Mouse (Mus musculus) activated CD4-positive, CD25-positive, alpha-beta regulatory T cell, adult 4 months (primary cell): ENCODE results near the gene Dlx4. TPM values are rescaled to one million over a fixed set of nuclear protein-coding genes. Genes with fewer than 3 reads are reported as not detected.

Experiments
- ATAC-seq: one replicate; pipeline ENCODE4 v1.8.0; 2017
- polyA plus RNA-seq, 2 experiments: library from polyadenylated mRNA; unstranded; fragments of 100-300 nt; shearing (Covaris generic); gene quantifications; one replicate each; pipeline ENCODE4 v1.2.1; 2017

The Dlx4 gene
- not detected for polyA plus RNA-seq

DNA sequence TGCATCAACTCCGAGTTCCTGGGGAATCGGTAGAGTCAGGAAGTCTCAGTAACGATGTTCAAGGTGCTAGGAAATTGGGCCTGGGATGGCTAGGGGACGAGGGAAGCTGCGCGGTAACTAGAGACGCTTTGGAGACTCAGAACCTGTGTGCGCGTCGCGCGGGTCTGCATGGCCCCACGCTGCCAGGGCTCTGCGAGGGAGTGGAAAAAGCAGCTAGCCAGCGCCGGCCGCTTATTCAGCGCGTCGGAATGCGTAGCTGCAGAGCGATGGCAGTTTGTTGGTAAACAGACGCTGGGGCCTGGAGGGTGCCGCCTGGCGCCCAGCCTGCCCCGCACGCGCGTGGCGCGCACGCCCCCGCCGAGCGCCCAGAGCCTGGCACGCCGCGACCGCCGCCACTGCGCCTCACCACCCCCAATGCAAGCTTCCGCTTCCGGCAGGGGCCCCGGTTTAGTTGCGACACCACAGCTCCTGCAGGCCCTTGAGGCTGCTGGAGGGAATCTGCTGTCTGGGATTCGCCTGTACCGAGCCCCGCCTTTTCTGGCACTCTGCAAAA lies at the start of gene Dlx4:
Gene Dlx4 (minus strand): TSS at position 413 of the 553 bp plus-strand sequence.
- ATAC-seq, result peak; percentile 10

GRCm38 (mm10) chr11:95189863-95190262 lies 43.8 kb upstream of the Dlx4 start:
- ATAC-seq, result no peak

DNA sequence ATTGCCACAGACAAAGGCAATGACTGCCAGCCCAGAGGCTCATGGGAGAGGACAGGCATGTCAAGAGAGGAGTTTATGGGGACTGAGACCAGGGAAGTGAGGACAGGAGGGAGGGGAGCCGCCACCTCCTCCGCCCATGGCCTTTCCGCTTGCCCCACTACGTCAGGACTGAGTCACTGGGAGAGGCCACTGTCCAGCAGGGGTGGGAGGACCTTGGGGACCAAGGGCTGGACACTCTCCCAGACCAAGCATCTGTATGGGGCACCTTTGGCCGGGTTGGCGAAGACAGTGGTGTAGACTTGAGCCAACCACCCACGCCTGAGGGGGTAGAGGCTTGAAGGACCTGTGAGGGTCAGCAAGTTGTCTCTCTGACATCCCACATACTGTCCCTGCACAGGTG lies 40.8 kb upstream of the Dlx4 start:
- no peak for ATAC-seq

GRCm38 (mm10) chr11:95185700-95186099 lies 39.6 kb upstream of the Dlx4 start:
- ATAC-seq, result no peak

DNA sequence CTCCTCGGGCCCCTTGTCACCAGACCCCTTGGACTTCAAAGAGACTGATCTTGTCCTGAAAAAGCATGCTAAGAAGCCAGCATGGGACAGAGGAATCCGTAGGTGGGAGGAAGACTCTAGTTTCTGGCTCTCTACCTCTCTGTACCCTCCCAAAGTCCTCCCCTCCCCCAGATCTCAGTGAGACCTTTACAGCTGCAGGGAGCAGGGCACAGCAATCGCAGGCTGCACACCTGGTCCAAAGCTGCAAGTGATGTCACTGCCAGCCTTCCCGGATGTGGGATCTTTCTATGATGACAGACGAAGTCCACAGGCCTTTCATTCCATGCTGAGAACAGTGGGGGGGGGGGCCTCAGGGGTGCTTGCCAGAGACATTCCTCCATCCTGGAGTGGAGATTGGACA lies 38.5 kb upstream of the Dlx4 start:
- ATAC-seq, result no peak

GRCm38 (mm10) chr11:95179311-95179710 lies 33.2 kb upstream of the Dlx4 start:
- no peak for ATAC-seq

GRCm38 (mm10) chr11:95165857-95166256 lies 19.8 kb upstream of the Dlx4 start:
- ATAC-seq, result no peak

DNA sequence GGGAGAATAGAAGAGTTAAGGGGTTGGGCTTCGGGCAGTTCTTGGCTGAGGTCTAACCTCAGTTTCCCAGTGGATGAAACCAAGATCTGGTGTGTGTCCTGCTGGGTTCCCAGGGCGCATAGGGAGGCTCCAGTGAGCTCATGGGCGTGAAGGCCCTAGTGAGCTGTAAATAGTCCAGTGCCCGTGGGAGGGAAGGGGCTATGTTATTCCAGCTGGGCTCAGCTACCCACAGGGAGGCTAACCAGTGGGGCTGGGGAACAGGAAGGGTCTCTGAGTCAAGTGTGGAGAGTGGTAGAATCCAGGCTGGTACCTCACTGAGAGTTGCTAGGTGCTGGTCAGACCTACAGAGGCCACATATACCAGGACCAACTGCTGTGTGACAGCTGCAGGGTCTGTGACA lies 15.6 kb upstream of the Dlx4 start:
- ATAC-seq, result no peak

GRCm38 (mm10) chr11:95160693-95161092 lies 14.6 kb upstream of the Dlx4 start:
- no peak for ATAC-seq

GRCm38 (mm10) chr11:95159763-95160371 lies 13.8 kb upstream of the Dlx4 start:
- no peak for ATAC-seq

GRCm38 (mm10) chr11:95157872-95158271 lies 11.8 kb upstream of the Dlx4 start:
- ATAC-seq, result no peak

- no peak for ATAC-seq
These were observed 11.3 kb upstream of the Dlx4 start for GRCm38 (mm10) chr11:95157356-95157755.

DNA sequence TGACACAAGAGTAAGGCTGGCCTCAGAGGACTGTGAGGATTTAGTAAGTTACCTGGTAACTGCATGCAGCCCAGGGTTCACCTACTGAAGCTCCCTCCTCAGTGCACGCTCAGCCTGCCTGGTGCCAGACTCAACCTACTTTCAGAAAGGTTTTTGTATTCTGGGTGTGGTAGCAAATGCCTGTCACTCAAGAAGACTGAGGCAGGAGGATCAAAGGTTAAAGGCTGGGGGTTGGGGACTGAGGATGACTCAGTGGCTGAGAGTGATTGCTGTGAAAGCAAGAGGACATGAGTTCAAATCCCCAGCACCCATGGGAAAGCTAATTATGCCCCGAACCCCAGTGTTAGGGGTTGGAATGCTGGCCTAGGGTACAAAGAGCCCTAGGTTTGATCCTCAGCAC lies 9.4 kb upstream of the Dlx4 start:
- ATAC-seq, result no peak

DNA sequence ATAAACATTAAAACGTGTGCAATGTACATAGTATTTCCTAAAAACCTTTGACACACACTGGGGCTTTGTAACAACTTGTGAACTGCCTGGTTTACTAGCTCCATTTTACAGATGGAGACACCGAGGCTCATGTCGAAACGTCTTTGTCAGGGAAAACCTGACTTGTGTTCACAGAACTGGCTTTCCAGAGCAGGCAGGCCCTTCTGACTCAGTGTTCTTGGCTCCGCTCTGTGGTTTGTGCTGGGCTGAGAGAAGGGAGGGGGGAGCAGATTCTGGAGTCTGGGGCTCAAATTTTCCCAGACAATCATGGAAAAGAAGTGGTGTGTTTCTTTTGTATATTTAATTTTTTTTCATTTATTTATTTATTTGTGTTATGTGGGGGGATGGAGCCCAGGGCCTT lies 7.6 kb upstream of the Dlx4 start:
- no peak for ATAC-seq

DNA sequence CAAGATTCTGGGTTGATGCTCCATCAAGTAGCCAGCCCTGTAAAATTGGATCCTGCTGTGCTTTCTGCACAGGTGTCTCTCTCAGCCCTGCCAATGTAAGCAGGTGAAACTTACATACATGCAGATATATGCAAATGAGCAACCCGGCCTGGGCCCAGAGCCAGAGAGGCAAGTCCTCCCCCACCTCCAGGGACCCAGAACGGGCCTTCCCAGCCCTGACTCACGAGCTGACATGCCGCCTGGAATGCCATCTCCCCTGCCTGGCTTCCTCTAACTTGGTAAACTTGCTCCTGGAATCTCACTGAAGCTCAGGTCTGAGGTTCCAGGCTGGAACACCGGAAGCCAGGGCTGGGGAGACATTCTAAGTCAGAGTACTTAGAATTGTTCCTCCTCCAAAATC lies 7.1 kb upstream of the Dlx4 start:
- ATAC-seq, result no peak

- ATAC-seq, result no peak
These were observed 4.4 kb upstream of the Dlx4 start for GRCm38 (mm10) chr11:95150269-95151049.

GRCm38 (mm10) chr11:95149462-95150268 lies 3.6 kb upstream of the Dlx4 start:
- ATAC-seq, result no peak

DNA sequence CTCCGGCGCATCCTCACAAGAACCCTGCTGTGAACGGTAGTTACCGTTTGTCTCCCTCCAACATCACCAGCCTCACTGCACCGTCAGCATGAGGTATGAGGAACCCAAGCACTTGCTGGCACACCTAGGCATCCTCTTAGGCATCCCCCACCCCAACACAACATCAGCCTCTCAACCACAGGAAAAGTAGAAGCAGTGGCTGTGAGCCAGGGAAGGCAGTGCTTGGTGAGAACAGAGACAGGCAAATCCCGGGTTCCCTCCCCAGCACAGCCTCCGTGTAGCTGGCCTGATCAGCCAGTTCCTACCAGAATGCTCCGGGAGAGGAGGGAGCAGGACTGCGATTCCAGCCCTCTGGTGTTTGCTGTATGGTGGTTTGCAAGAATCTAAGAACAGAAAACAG lies 2.7 kb upstream of the Dlx4 start:
- ATAC-seq, result no peak

GRCm38 (mm10) chr11:95144946-95145483 lies 1.0 kb downstream of the Dlx4 start:
- no peak for ATAC-seq

GRCm38 (mm10) chr11:95144091-95144945 lies 1.7 kb downstream of the Dlx4 start:
- no peak for ATAC-seq

- ATAC-seq, result no peak
These were observed 2.4 kb downstream of the Dlx4 start for GRCm38 (mm10) chr11:95143663-95144062.

DNA sequence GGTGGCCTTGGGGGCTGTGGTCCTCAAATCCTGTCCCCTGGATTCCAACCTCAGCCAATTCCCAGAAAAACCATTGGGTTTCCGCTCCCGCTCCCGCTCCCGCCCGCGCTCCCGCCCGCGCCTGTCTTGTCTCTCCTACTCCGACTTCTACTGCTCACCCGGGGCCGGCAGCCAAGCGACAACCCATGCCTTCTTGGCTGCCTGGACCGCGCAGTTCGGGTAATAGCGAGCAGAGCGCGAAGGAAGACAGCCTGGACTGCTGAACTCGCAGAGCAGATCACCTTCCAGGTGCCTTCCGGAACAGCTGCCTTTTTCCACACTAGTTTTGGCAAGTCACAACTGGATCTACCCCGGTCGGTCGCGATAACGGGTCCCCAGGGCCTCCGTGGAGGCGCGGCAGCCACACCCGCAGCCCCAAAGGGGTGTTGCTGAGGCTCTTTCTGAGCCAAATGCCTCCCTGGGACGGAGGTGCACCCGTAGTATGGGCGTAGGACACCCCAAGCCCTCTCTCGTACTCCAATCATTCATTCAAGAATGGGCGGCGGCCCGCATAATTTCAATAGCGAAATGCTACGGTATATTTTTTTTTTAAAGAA lies 3.0 kb downstream of the Dlx4 start:
- ATAC-seq, result no peak
